14 mouse cellular contexts compared by ENCODE assay signal in the genomic region with DNA sequence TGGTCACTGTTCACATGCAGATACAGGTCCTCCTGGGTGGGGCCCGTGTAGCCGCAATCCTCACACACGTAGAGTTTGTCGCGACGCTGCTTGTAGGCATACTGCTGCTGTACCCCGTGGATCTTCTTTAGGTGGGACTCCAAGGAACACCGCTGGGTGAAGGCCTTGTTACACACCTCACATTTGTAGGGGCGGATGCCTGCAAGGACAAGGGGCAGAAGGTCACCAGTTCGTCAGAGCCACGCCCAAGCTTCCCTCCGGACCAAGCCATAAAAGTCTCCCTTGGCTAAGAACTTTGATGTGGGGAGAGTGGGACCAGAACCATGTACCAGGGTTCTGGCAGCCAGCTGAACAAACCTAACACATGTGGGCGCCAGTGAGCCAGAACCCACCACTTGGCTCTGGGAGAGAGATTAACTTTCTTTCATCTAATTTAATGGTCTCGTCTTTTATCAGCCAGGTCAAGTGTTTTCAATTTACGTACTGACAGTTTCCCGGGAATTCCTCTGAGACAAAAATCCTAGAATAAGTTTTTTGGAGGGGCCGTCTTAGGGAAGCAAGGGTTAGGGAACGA. TPM values are rescaled to one million over a fixed set of nuclear protein-coding genes. Genes with fewer than 3 reads are reported as not detected.
A peak's percentile ranks its signal among the peaks of the same experiment; 100 is the strongest.
DNase-seq lines count a peak whose midpoint lies in the region; ATAC-seq and TF ChIP-seq lines count a peak whose summit lies in the region.
"Had no signal": no experiment of that assay in that cellular context is flagged by ENCODE, and none has a peak within 500 bp of the region (broad histone marks: within the 10 kb centered on the region; RNA-seq: fewer than 3 reads in every experiment).

No protein-coding gene starts in this region.

- H3K9ac ChIP-seq in stomach, postnatal 0 days (ENCODE audit: low read length) = no peak overlapping the region
- H3K9ac ChIP-seq: heart, embryonic 13.5 days had no signal

- 86% methylated on average over 18 of the region's 18 CpGs for WGBS in cerebellum, adult 2 months
- 72% methylated on average over 18 of the region's 18 CpGs for WGBS in stomach, postnatal 0 days

- H3K9me3 ChIP-seq in stomach, postnatal 0 days (ENCODE audit: control insufficient read depth, low read length) = no peaks in the 10 kb centered on the region
- H3K9me3 ChIP-seq: forebrain, embryonic 10.5 days; heart, embryonic 13.5 days had no signal

- no peaks in the 10 kb centered on the region for H3K27me3 ChIP-seq in cerebellum, adult 2 months (ENCODE audit: control insufficient read depth, insufficient read depth, low read length)
- no peaks in the 10 kb centered on the region for H3K27me3 ChIP-seq in stomach, postnatal 0 days (ENCODE audit: control insufficient read depth, insufficient read depth, low read length)
- H3K27me3 ChIP-seq: heart, embryonic 13.5 days had no signal

- intact Hi-C loops in heart, postnatal 36 days (cut with DNase I) = loop anchor here (5.0 kb wide), 1 partner anchor 146 kb away; no protein-coding TSS in a partner anchor

- no peak for ATAC-seq in stomach, postnatal 0 days (ENCODE audit: low FRiP score, low TSS enrichment)

- H3K4me2 ChIP-seq in stomach, postnatal 0 days (replicated peaks; ENCODE audit: low read depth) = no peak overlapping the region
- H3K4me2 ChIP-seq: heart, embryonic 13.5 days; midbrain, embryonic 11.5 days had no signal

- no peak overlapping the region for H3K4me3 ChIP-seq in cerebellum, adult 2 months (replicated peaks; ENCODE audit: insufficient read depth, low read depth, low read length)
- H3K4me3 ChIP-seq in stomach, postnatal 0 days (ENCODE audit: low read depth, low read length) = no peak overlapping the region
- H3K4me3 ChIP-seq: forebrain, embryonic 10.5 days; heart, embryonic 13.5 days; myocyte had no signal

- no peak for DNase-seq in cerebellum, adult 2 months
- no peak for DNase-seq in cerebellum, adult 11 months
- DNase-seq in kidney, postnatal 4 days = peak; percentile 34 to 45
- no peak for DNase-seq in kidney, postnatal 14 days
- DNase-seq in testis, postnatal 10 days (ENCODE audit: low spot score) = peak; percentile 49
- DNase-seq in testis, postnatal 14 days (ENCODE audit: low spot score) = no peak
- DNase-seq in stomach, postnatal 0 days (ENCODE audit: low spot score) = no peak
- DNase-seq in heart, postnatal 36 days = no peak
- DNase-seq: cerebellum, adult 8-10 months had no signal

- no peak for TF ChIP-seq POLR2A in cerebellum, adult 2 months (IDR thresholded peaks at IDR 0.05; ENCODE audit: borderline replicate concordance, insufficient read depth, low read length)

- no peak for TF ChIP-seq EP300 in stomach, postnatal 0 days (optimal IDR thresholded peaks at IDR 0.05)

- no peak overlapping the region for H3K27ac ChIP-seq in cerebellum, adult 2 months (ENCODE audit: insufficient read depth, low read length)
- H3K27ac ChIP-seq in stomach, postnatal 0 days (replicated peaks) = no peak overlapping the region
- H3K27ac ChIP-seq: forebrain, embryonic 10.5 days; heart, embryonic 13.5 days had no signal

- H3K4me1 ChIP-seq in cerebellum, adult 2 months (ENCODE audit: control insufficient read depth, insufficient read depth, low read length) = no peaks in the 10 kb centered on the region; the same call in 1 of the 2 replicates
- H3K4me1 ChIP-seq in stomach, postnatal 0 days (replicated peaks; ENCODE audit: control insufficient read depth, insufficient read depth) = no peaks in the 10 kb centered on the region
- H3K4me1 ChIP-seq: heart, embryonic 13.5 days had no signal

- TF ChIP-seq CTCF in cerebellum, adult 2 months (IDR thresholded peaks at IDR 0.05; ENCODE audit: borderline replicate concordance, insufficient read depth, low read depth, low read length) = peak; percentile 18; the same call in 1 of the 2 replicates
- TF ChIP-seq CTCF in stomach, postnatal 0 days (IDR thresholded peaks at IDR 0.05; ENCODE audit: low read depth) = peak; percentile 56

- no peaks in the 10 kb centered on the region for H3K36me3 ChIP-seq in stomach, postnatal 0 days (ENCODE audit: control insufficient read depth, insufficient read depth, low read length)
- H3K36me3 ChIP-seq: forebrain, embryonic 10.5 days; heart, embryonic 13.5 days had no signal

RNA-seq across cellular contexts. Expression of a gene that starts 26.1 kb away (rescaled TPM):
- not detected in 2 replicates for polyA plus RNA-seq in cerebellum, adult 2 months (2012; rRNA removed)
- 9.8 and 11.9 TPM in 2 replicates for polyA plus RNA-seq in stomach, postnatal 0 days (2015; fragmentation: Nextera tagmentation; extraction: Ambion mirVana)
- total RNA-seq in heart, postnatal 36 days (2021) = not detected
- total RNA-seq: gastrocnemius, postnatal 4 days had no signal
- polyA plus RNA-seq: myocyte had no signal

RNA-seq across cellular contexts. Expression of a gene that starts 35.1 kb away (rescaled TPM):
- 72.8 and 76.9 TPM in 2 replicates for polyA plus RNA-seq in cerebellum, adult 2 months (2012; rRNA removed)
- 63.5 and 64.0 TPM in 2 replicates for polyA plus RNA-seq in stomach, postnatal 0 days (2015; fragmentation: Nextera tagmentation; extraction: Ambion mirVana)
- total RNA-seq in heart, postnatal 36 days (2021) = 10 to 100 TPM; 54.1 to 57.4 TPM

RNA-seq across cellular contexts. Expression of a gene that starts 35.3 kb away (rescaled TPM):
- 6.5 and 6.7 TPM in 2 replicates for polyA plus RNA-seq in cerebellum, adult 2 months (2012; rRNA removed)
- polyA plus RNA-seq in stomach, postnatal 0 days (2015; fragmentation: Nextera tagmentation; extraction: Ambion mirVana) = 6.8 and 8.4 TPM in 2 replicates
- 10 to 100 TPM; 12.4 to 14.4 TPM for total RNA-seq in heart, postnatal 36 days (2021)

Comparison
In these comparisons a context has a peak if more than half of its experiments do, and no peak if none do; other contexts are left out.
1. DNase-seq: peak in kidney, postnatal 4 days (2 of 2) and testis, postnatal 10 days (single experiment); none in cerebellum, adult 2 months (0 of 2), cerebellum, adult 11 months (single experiment), kidney, postnatal 14 days (single experiment), testis, postnatal 14 days (single experiment), stomach, postnatal 0 days (single experiment) and heart, postnatal 36 days (0 of 2).
2. RNA of a gene that starts 26.1 kb away (polyA plus RNA-seq): 9.8 to 11.9 TPM in stomach, postnatal 0 days; not detected in cerebellum, adult 2 months; every median in the first group is over 10 times any median in the second.